Mouse (Mus musculus): Measurements from ENCODE around the gene Sh3gl3. TPM values are rescaled to one million over a fixed set of nuclear protein-coding genes. Genes with fewer than 3 reads are reported as not detected.

The Sh3gl3 gene
- total RNA-seq, 1 experiment: 8.0 TPM

GRCm38 (mm10) chr7:82318515-82318914 lies 144.9 kb downstream of the Sh3gl3 start:
- in situ Hi-C loops (cut with MboI; ENCODE audit: low sequenced_read_pairs in 2 of 2, unreplicated experiment in 2 of 2): no loop called here
- DNase-seq (ENCODE audit: low read depth, low spot score): no peak
- TF ChIP-seq ZC3H11A (IDR thresholded peaks at IDR 0.05; ENCODE audit: borderline replicate concordance, low read depth, low read length) (no peak), ZNF384 (IDR thresholded peaks at IDR 0.05; ENCODE audit: low read depth, low read length) (no peak), CHD2 (IDR thresholded peaks at IDR 0.05; ENCODE audit: low read depth, low read length) (no peak), MAFK (IDR thresholded peaks at IDR 0.05; ENCODE audit: insufficient read depth, low read depth, low read length) (no peak), HCFC1 (IDR thresholded peaks at IDR 0.05; ENCODE audit: borderline replicate concordance, insufficient read depth, low read length) (no peak)

DNA sequence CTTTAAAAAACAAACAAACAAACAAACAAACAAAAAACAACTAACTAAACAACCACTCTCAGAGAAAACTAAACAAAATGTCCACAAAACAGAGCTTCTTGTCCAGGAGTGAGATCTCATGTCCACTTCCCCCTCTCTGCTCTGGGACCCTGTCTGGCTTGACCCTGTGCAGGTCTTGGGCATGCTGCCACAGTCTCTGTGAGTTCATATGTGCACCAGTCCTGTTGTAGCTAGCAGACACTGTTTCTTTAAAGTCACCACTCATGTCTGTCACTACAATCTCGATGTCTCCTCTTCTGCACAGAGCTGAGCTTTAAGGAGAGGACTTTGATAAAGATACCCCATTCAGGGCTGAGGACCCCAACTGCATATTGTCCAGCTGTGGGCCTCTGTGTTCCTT lies 153.0 kb downstream of the Sh3gl3 start:
- Histone ChIP-seq H3K4me3 (ENCODE audit: insufficient read depth in 1 of 2, low read depth in 1 of 2, low read length in 2 of 2, poor library complexity in 1 of 2, severe bottlenecking in 1 of 2) (no peak overlapping the region), H3K9me3 (ENCODE audit: control insufficient read depth, insufficient read depth, low read depth, low read length) (no peaks in the 10 kb centered on the region), H3K9ac (ENCODE audit: insufficient read depth, low read depth, low read length, poor library complexity, severe bottlenecking) (no peak overlapping the region), H3K4me1 (ENCODE audit: control insufficient read depth in 2 of 2, insufficient read depth in 2 of 2, low read length in 2 of 2, poor library complexity in 1 of 2) (no peaks in the 10 kb centered on the region), H3K36me3 (ENCODE audit: control insufficient read depth, insufficient read depth, low read length, poor library complexity, severe bottlenecking) (no peaks in the 10 kb centered on the region), H3K27ac (ENCODE audit: insufficient read depth, low read depth, low read length, poor library complexity, severe bottlenecking) (no peak overlapping the region)
- no peak for DNase-seq (ENCODE audit: low read depth, low spot score)
- no peak for TF ChIP-seq MAFK (IDR thresholded peaks at IDR 0.05; ENCODE audit: insufficient read depth, low read depth, low read length)
- in situ Hi-C loops (cut with MboI; ENCODE audit: low sequenced_read_pairs in 2 of 2, unreplicated experiment in 2 of 2): no loop called here

More at GRCm38 (mm10) chr7:82318515-82318914, 144.9 kb downstream of the Sh3gl3 start:
- H3K36me3 ChIP-seq (ENCODE audit: control insufficient read depth, insufficient read depth, low read length, poor library complexity, severe bottlenecking): no peaks in the 10 kb centered on the region
- no peaks in the 10 kb centered on the region for H3K4me1 ChIP-seq (ENCODE audit: control insufficient read depth in 2 of 2, insufficient read depth in 2 of 2, low read length in 2 of 2, poor library complexity in 1 of 2)
- H3K9me3 ChIP-seq (ENCODE audit: control insufficient read depth, insufficient read depth, low read depth, low read length): no peaks in the 10 kb centered on the region
- no peak overlapping the region for H3K4me3 ChIP-seq (ENCODE audit: insufficient read depth in 1 of 2, low read depth in 1 of 2, low read length in 2 of 2, poor library complexity in 1 of 2, severe bottlenecking in 1 of 2)
- H3K27ac ChIP-seq (ENCODE audit: insufficient read depth, low read depth, low read length, poor library complexity, severe bottlenecking): no peak overlapping the region
- H3K9ac ChIP-seq (ENCODE audit: insufficient read depth, low read depth, low read length, poor library complexity, severe bottlenecking): no peak overlapping the region

GRCm38 (mm10) chr7:82327201-82327600 lies 153.6 kb downstream of the Sh3gl3 start:
- Histone ChIP-seq H3K9ac (ENCODE audit: insufficient read depth, low read depth, low read length, poor library complexity, severe bottlenecking) (no peak overlapping the region), H3K9me3 (ENCODE audit: control insufficient read depth, insufficient read depth, low read depth, low read length) (no peaks in the 10 kb centered on the region), H3K27ac (ENCODE audit: insufficient read depth, low read depth, low read length, poor library complexity, severe bottlenecking) (no peak overlapping the region), H3K4me3 (ENCODE audit: insufficient read depth in 1 of 2, low read depth in 1 of 2, low read length in 2 of 2, poor library complexity in 1 of 2, severe bottlenecking in 1 of 2) (no peak overlapping the region), H3K36me3 (ENCODE audit: control insufficient read depth, insufficient read depth, low read length, poor library complexity, severe bottlenecking) (no peaks in the 10 kb centered on the region), H3K4me1 (ENCODE audit: control insufficient read depth in 2 of 2, insufficient read depth in 2 of 2, low read length in 2 of 2, poor library complexity in 1 of 2) (no peaks in the 10 kb centered on the region)
- in situ Hi-C loops (cut with MboI; ENCODE audit: low sequenced_read_pairs in 2 of 2, unreplicated experiment in 2 of 2): no loop called here
- TF ChIP-seq ZNF384 (IDR thresholded peaks at IDR 0.05; ENCODE audit: low read depth, low read length) (no peak), ZC3H11A (IDR thresholded peaks at IDR 0.05; ENCODE audit: borderline replicate concordance, low read depth, low read length) (no peak), HCFC1 (IDR thresholded peaks at IDR 0.05; ENCODE audit: borderline replicate concordance, insufficient read depth, low read length) (no peak), MAFK (IDR thresholded peaks at IDR 0.05; ENCODE audit: insufficient read depth, low read depth, low read length) (no peak), CHD2 (IDR thresholded peaks at IDR 0.05; ENCODE audit: low read depth, low read length) (no peak)
- DNase-seq (ENCODE audit: low read depth, low spot score): no peak

GRCm38 (mm10) chr7:82327881-82328280 lies 154.2 kb downstream of the Sh3gl3 start:
- no peak overlapping the region for H3K9ac ChIP-seq (ENCODE audit: insufficient read depth, low read depth, low read length, poor library complexity, severe bottlenecking)
- H3K36me3 ChIP-seq (ENCODE audit: control insufficient read depth, insufficient read depth, low read length, poor library complexity, severe bottlenecking): no peaks in the 10 kb centered on the region
- TF ChIP-seq ZNF384 (IDR thresholded peaks at IDR 0.05; ENCODE audit: low read depth, low read length) (no peak), ZC3H11A (IDR thresholded peaks at IDR 0.05; ENCODE audit: borderline replicate concordance, low read depth, low read length) (no peak), MAFK (IDR thresholded peaks at IDR 0.05; ENCODE audit: insufficient read depth, low read depth, low read length) (no peak), HCFC1 (IDR thresholded peaks at IDR 0.05; ENCODE audit: borderline replicate concordance, insufficient read depth, low read length) (no peak), CHD2 (IDR thresholded peaks at IDR 0.05; ENCODE audit: low read depth, low read length) (no peak)
- H3K27ac ChIP-seq (ENCODE audit: insufficient read depth, low read depth, low read length, poor library complexity, severe bottlenecking): no peak overlapping the region
- H3K4me1 ChIP-seq (ENCODE audit: control insufficient read depth in 2 of 2, insufficient read depth in 2 of 2, low read length in 2 of 2, poor library complexity in 1 of 2): no peaks in the 10 kb centered on the region
- in situ Hi-C loops (cut with MboI; ENCODE audit: low sequenced_read_pairs in 2 of 2, unreplicated experiment in 2 of 2): no loop called here
- H3K4me3 ChIP-seq (ENCODE audit: insufficient read depth in 1 of 2, low read depth in 1 of 2, low read length in 2 of 2, poor library complexity in 1 of 2, severe bottlenecking in 1 of 2): no peak overlapping the region
- no peaks in the 10 kb centered on the region for H3K9me3 ChIP-seq (ENCODE audit: control insufficient read depth, insufficient read depth, low read depth, low read length)
- no peak for DNase-seq (ENCODE audit: low read depth, low spot score)

DNA sequence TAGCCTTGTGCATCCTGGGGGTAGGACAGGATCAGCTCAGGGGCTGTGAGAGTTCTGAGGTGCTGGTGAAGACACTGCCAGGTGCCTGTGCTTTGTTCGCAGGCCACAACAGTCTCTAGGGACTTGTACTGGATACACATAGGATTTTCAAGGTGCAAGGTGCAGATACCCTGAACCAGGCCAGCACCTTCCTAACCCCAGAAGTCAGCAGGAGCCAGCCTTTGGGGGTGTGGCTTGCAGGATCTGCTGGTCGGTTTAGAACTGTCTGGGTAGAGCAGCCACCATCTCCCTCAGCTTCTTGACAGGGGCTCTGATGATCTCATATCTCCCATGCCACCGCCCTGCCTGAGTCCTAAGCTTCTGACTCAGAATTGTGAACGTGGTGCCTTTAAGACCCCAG lies 156.2 kb downstream of the Sh3gl3 start:
- H3K36me3 ChIP-seq (ENCODE audit: control insufficient read depth, insufficient read depth, low read length, poor library complexity, severe bottlenecking): no peaks in the 10 kb centered on the region
- no peak overlapping the region for H3K9ac ChIP-seq (ENCODE audit: insufficient read depth, low read depth, low read length, poor library complexity, severe bottlenecking)
- H3K4me3 ChIP-seq (ENCODE audit: insufficient read depth in 1 of 2, low read depth in 1 of 2, low read length in 2 of 2, poor library complexity in 1 of 2, severe bottlenecking in 1 of 2): no peak overlapping the region
- no peaks in the 10 kb centered on the region for H3K4me1 ChIP-seq (ENCODE audit: control insufficient read depth in 2 of 2, insufficient read depth in 2 of 2, low read length in 2 of 2, poor library complexity in 1 of 2)
- in situ Hi-C loops (cut with MboI; ENCODE audit: low sequenced_read_pairs in 2 of 2, unreplicated experiment in 2 of 2): no loop called here
- no peak overlapping the region for H3K27ac ChIP-seq (ENCODE audit: insufficient read depth, low read depth, low read length, poor library complexity, severe bottlenecking)
- DNase-seq (ENCODE audit: low read depth, low spot score): no peak
- no peaks in the 10 kb centered on the region for H3K9me3 ChIP-seq (ENCODE audit: control insufficient read depth, insufficient read depth, low read depth, low read length)
- TF ChIP-seq MAFK (IDR thresholded peaks at IDR 0.05; ENCODE audit: insufficient read depth, low read depth, low read length) (no peak), CHD2 (IDR thresholded peaks at IDR 0.05; ENCODE audit: low read depth, low read length) (no peak), ZNF384 (IDR thresholded peaks at IDR 0.05; ENCODE audit: low read depth, low read length) (no peak), ZC3H11A (IDR thresholded peaks at IDR 0.05; ENCODE audit: borderline replicate concordance, low read depth, low read length) (no peak), HCFC1 (IDR thresholded peaks at IDR 0.05; ENCODE audit: borderline replicate concordance, insufficient read depth, low read length) (no peak)

Data from ES-E14 (cell line).